Mouse (Mus musculus): ENCODE measurements at regions not wholly inside any gene's neighbourhood (a gene's known extent, or its start where the extent isn't known, plus 50 kb on each side); places are given as distances from the start of the nearest gene placed in this dataset.
"Not testable (repeated sequence)": the region's sequence is repeated elsewhere in the genome, so short reads cannot be mapped to it uniquely, and the experiment has no call there.

GRCm38 (mm10) chr1:41887556-41887955 is 808.0 kb upstream of the Pou3f3 start:
- DNase-seq, result no peak

GRCm38 (mm10) chr1:41888213-41888612 is 807.4 kb upstream of the Pou3f3 start:
- no peak for DNase-seq

GRCm38 (mm10) chr1:41888966-41889365 is 806.6 kb upstream of the Pou3f3 start:
- DNase-seq, result peak in 1 of 2 experiments; percentile 18

- DNase-seq, result no peak
Measured at GRCm38 (mm10) chr1:41889940-41890339, 805.6 kb upstream of the Pou3f3 start.

- DNase-seq, result no peak
Measured at GRCm38 (mm10) chr1:41890714-41891689, 804.6 kb upstream of the Pou3f3 start.

- no peak for DNase-seq
Measured at GRCm38 (mm10) chr1:41891730-41892129, 803.8 kb upstream of the Pou3f3 start.

GRCm38 (mm10) chr1:41892376-41892775 is 803.2 kb upstream of the Pou3f3 start:
- no peak for DNase-seq

- peak in 1 of 2 experiments; percentile 40 for DNase-seq
Measured at GRCm38 (mm10) chr1:41897768-41898330, 797.7 kb upstream of the Pou3f3 start.

GRCm38 (mm10) chr1:41900370-41900769 is 795.2 kb upstream of the Pou3f3 start:
- no peak for DNase-seq

GRCm38 (mm10) chr1:41905971-41906370 is 789.6 kb upstream of the Pou3f3 start:
- DNase-seq, result no peak

GRCm38 (mm10) chr1:41908001-41908807 is 787.4 kb upstream of the Pou3f3 start:
- no peak for DNase-seq

GRCm38 (mm10) chr1:41908808-41909110 is 786.8 kb upstream of the Pou3f3 start:
- DNase-seq, result no peak

- DNase-seq, result no peak
Measured at GRCm38 (mm10) chr1:41909799-41910198, 785.8 kb upstream of the Pou3f3 start.

- DNase-seq, result no peak
Measured at GRCm38 (mm10) chr1:41916730-41917347, 778.7 kb upstream of the Pou3f3 start.

GRCm38 (mm10) chr1:41917807-41918206 is 777.8 kb upstream of the Pou3f3 start:
- DNase-seq, result not testable (repeated sequence)

GRCm38 (mm10) chr1:41918394-41919262 is 776.9 kb upstream of the Pou3f3 start:
- no peak for DNase-seq

GRCm38 (mm10) chr1:41933777-41934176 is 761.8 kb upstream of the Pou3f3 start:
- DNase-seq, result no peak

GRCm38 (mm10) chr1:41935912-41936478 is 759.6 kb upstream of the Pou3f3 start:
- no peak for DNase-seq

GRCm38 (mm10) chr1:41960982-41961381 is 734.6 kb upstream of the Pou3f3 start:
- DNase-seq, result peak in 1 of 2 experiments; percentile 2

GRCm38 (mm10) chr1:41981545-41981944 is 714.0 kb upstream of the Pou3f3 start:
- no peak for DNase-seq

GRCm38 (mm10) chr1:42006235-42006634 is 689.3 kb upstream of the Pou3f3 start:
- no peak for DNase-seq

- DNase-seq, result no peak
Measured at GRCm38 (mm10) chr1:42008046-42008445, 687.5 kb upstream of the Pou3f3 start.

All from kidney, postnatal 25 days (tissue).